Mouse (Mus musculus) midbrain, embryonic 14.5 days (tissue): ENCODE data around the gene Ak9. TPM values are rescaled to one million over a fixed set of nuclear protein-coding genes. Genes with fewer than 3 reads are reported as not detected.
A peak's percentile ranks its signal among the peaks of the same experiment; 100 is the strongest.

Experiments
- ATAC-seq: fragments of 200-750 bp; cut with Nextera tagmentation; 2 replicates; pipeline ENCODE4 v1.8.0; 2017; ENCODE audit warnings: moderate number of reproducible peaks, moderate library complexity; ENCODE audit not compliant: low FRiP score, low TSS enrichment
- DNase-seq: peaks from one replicate; pipeline ENCODE4 v3.0.0-alpha.2; 2015
- H3K27ac ChIP-seq: fragments of 300-500 bp; sonication (generic); replicated peaks from 2 replicates; pipeline ENCODE4 v1.5.1; 2014; ENCODE audit warnings: mild to moderate bottlenecking, low read depth, low read length, moderate library complexity
- H3K27me3 ChIP-seq: fragments of 300-500 bp; sonication (generic); 2 replicates; pipeline ENCODE4 v1.6.1; 2014; ENCODE audit warnings: low read length, control low read depth, mixed read lengths; ENCODE audit not compliant: control insufficient read depth, insufficient read depth
- H3K36me3 ChIP-seq: fragments of 300-500 bp; sonication (generic); 2 replicates; pipeline ENCODE4 v1.6.1; 2014; ENCODE audit warnings: low read length, control low read depth; ENCODE audit not compliant: control insufficient read depth, insufficient read depth
- H3K4me1 ChIP-seq: fragments of 300-500 bp; sonication (generic); 2 replicates; pipeline ENCODE4 v1.6.1; 2014; ENCODE audit warnings: mild to moderate bottlenecking, antibody characterized with exemption, low read length, control low read depth; ENCODE audit not compliant: control insufficient read depth, insufficient read depth
- H3K4me2 ChIP-seq: fragments of 300-500 bp; sonication (generic); 2 replicates; pipeline ENCODE4 v1.6.1; 2014; ENCODE audit warnings: mild to moderate bottlenecking, low read length, moderate library complexity
- H3K4me3 ChIP-seq: fragments of 300-500 bp; sonication (generic); replicated peaks from 2 replicates; pipeline ENCODE4 v1.5.1; 2014; ENCODE audit warnings: low read depth, low read length
- H3K9ac ChIP-seq: fragments of 300-500 bp; sonication (generic); replicated peaks from 2 replicates; pipeline ENCODE4 v1.6.1; 2014; ENCODE audit warnings: mild to moderate bottlenecking, low read length, moderate library complexity
- H3K9me3 ChIP-seq: fragments of 300-500 bp; sonication (generic); 2 replicates; pipeline ENCODE4 v1.6.1; 2016; ENCODE audit warnings: low read length, control low read depth, mixed read lengths; ENCODE audit not compliant: control insufficient read depth
- WGBS: fragments of 180-500 bp; shearing (Covaris S2); extraction: QIAGEN DNeasy Blood & Tissue Kit; methylation state at CpG from one replicate; pipeline ENCODE4 v1.1.7; 2014; 5-methylcytosine and 5-hydroxymethylcytosine counted together
- polyA plus RNA-seq: library from polyadenylated mRNA; unstranded; fragments of >200 nt; fragmentation: Nextera tagmentation; extraction: Ambion mirVana; gene quantifications from 2 replicates; pipeline ENCODE4 v1.2.1, GENCODE M21; 2014

Gene Ak9
- polyA plus RNA-seq, 1 experiment from 2014 or later = 0.08 TPM

DNA sequence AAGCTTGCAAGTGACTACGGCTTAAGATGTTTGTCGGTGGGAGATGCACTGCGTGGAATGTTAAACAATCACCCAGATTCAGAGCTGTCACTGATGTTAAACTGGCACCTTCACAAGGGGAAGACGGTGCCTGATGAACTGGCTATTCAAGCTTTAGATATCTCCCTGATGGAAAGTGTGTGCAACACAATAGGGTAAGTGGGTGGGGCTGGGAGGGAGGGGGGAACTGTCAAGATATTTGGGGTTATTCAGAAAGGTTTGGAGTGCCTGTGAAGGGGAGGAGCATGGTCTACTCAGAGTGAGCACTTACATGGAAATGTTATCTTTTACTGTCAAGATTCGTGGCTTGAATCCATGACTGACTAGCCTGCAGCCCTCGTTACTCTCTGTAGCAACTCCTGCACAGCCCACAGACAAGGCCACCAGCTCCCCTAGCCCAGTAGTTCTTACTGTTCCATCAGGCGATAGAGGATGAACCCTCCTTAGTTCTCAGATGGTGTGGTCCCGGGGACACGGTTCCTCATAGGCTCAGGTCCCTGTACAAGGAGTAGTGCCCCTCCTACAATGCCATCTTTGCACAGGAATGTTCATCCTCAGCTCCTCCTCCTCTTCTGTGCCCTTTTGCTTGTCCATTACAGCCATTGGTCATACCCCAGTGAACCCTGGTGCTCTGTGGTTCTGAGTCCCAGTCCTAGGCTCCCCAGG, 116.9 kb downstream of the Ak9 start:
- WGBS = 78% methylated on average over 9 of the region's 9 CpGs
- no peak overlapping the region for H3K9ac ChIP-seq
- H3K4me3 ChIP-seq = no peak overlapping the region
- no peaks in the 10 kb centered on the region for H3K4me1 ChIP-seq
- DNase-seq (no peak), ATAC-seq (no peak)
- peaks cover 7% of the 10 kb centered on the region; the same call in 1 of the 2 replicates for H3K9me3 ChIP-seq
- no peaks in the 10 kb centered on the region for H3K36me3 ChIP-seq
- H3K27me3 ChIP-seq = no peaks in the 10 kb centered on the region
- no peak overlapping the region for H3K27ac ChIP-seq
- no peak overlapping the region for H3K4me2 ChIP-seq

DNA sequence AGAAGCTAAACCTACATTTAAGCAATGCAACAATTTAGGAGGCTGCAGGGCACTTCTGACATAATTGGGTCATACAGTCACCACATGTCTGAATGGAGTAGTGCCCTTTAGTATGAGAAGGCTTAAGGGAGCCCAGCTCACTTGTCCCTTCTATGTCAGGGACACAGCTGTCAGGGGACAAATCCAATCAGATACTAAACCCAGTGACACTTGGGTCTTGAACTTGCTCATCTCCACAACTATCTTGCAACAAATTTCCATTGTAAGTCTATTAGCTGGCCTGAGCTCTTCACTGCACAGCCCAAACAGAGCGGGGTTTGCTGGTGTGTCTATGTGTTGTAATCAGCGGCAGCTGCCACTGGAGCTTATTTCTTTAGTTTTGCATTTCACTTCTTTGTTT, 119.9 kb downstream of the Ak9 start:
- Histone ChIP-seq H3K9ac (no peak overlapping the region), H3K4me3 (no peak overlapping the region), H3K36me3 (no peaks in the 10 kb centered on the region), H3K27me3 (no peaks in the 10 kb centered on the region), H3K4me2 (no peak overlapping the region), H3K4me1 (no peaks in the 10 kb centered on the region), H3K27ac (no peak overlapping the region), H3K9me3 (no peaks in the 10 kb centered on the region)
- DNase-seq (no peak), ATAC-seq (no peak)
- 84% methylated on average over 2 of the region's 2 CpGs for WGBS

DNA sequence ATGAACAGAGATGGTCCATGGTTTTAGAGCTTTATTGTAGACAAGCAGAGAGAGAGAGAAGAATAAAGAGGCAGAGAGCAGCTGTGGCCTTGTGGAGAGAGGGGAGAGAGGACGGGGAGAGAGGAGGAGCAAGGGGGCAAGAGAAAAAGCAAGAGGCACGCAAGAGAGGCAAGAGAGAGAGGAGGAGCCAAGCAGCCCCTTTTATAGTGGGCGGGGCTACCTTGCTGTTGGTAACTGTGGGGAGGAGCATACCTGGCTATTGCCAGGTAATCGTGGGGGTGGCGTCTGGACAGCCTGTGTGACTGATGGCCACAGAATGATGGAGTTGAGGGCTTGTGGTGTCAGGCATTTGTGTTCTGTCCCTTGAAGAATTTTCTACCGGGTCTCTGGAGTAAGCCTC, 122.6 kb downstream of the Ak9 start:
- H3K4me1 ChIP-seq = no peaks in the 10 kb centered on the region

DNA sequence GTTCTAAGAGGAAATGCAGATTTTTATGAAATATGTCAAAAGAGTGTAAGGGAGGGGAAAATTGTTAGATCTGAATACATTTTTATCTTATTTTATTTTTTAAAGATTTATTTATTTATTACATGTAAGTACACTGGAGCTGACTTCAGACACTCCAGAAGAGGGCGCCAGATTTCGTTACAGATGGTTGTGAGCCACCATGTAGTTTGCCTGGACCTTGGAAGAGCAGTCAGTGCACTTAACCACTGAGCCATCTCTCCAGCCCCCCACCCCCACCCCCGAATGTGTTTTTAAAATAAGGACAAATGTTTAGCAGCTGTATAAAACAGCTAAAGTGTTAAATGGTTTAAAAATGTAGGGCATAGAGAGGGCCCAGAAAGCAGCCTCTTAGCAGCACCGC, 130.8 kb downstream of the Ak9 start:
- no peak overlapping the region for H3K27ac ChIP-seq
- 30% methylated on average over 4 of the region's 4 CpGs for WGBS

More for the DNA sequence above, 122.6 kb downstream of the Ak9 start:
- H3K4me3 ChIP-seq = no peak overlapping the region
- H3K9me3 ChIP-seq = no peaks in the 10 kb centered on the region
- DNase-seq = no peak
- 60% methylated on average over 6 of the region's 6 CpGs for WGBS
- ATAC-seq = no peak
- no peak overlapping the region for H3K4me2 ChIP-seq
- H3K27me3 ChIP-seq = no peaks in the 10 kb centered on the region
- H3K36me3 ChIP-seq = no peaks in the 10 kb centered on the region
- no peak overlapping the region for H3K27ac ChIP-seq
- H3K9ac ChIP-seq = no peak overlapping the region

DNA sequence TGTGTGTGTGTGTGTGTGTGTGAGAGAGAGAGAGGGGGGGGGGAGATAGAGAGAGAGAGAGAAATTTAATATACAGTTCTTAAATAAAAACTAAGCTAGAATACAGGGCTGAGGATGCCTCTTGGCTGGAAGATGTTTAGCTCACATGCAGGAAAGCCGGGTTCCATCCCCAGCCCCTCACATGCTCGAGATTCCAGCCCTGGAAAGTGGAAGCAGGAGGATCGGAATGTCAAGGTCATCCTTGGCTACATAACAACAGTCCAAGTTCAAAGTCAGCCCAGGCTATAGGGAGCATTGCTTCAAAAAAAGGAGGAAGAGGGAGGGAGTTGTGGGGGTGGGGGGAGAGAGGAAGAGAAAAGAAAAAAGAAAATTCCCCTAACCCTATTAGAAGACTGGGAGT, 131.4 kb downstream of the Ak9 start:
- DNase-seq (no peak), ATAC-seq (no peak)
- Histone ChIP-seq H3K4me1 (no peaks in the 10 kb centered on the region), H3K9ac (no peak overlapping the region), H3K27me3 (peaks cover 3% of the 10 kb centered on the region; the same call in 1 of the 2 replicates), H3K36me3 (no peaks in the 10 kb centered on the region), H3K27ac (no peak overlapping the region), H3K4me2 (no peak overlapping the region), H3K9me3 (no peaks in the 10 kb centered on the region), H3K4me3 (no peak overlapping the region)
- WGBS = 48% methylated on average over 3 of the region's 3 CpGs

More for the DNA sequence above, 130.8 kb downstream of the Ak9 start:
- DNase-seq (peak; percentile 72), ATAC-seq (no peak)
- H3K36me3 ChIP-seq = no peaks in the 10 kb centered on the region
- no peak overlapping the region for H3K9ac ChIP-seq
- no peaks in the 10 kb centered on the region for H3K4me1 ChIP-seq
- no peak overlapping the region for H3K4me2 ChIP-seq
- no peak overlapping the region for H3K4me3 ChIP-seq
- peaks cover 3% of the 10 kb centered on the region; the same call in 1 of the 2 replicates for H3K27me3 ChIP-seq
- H3K9me3 ChIP-seq = no peaks in the 10 kb centered on the region

DNA sequence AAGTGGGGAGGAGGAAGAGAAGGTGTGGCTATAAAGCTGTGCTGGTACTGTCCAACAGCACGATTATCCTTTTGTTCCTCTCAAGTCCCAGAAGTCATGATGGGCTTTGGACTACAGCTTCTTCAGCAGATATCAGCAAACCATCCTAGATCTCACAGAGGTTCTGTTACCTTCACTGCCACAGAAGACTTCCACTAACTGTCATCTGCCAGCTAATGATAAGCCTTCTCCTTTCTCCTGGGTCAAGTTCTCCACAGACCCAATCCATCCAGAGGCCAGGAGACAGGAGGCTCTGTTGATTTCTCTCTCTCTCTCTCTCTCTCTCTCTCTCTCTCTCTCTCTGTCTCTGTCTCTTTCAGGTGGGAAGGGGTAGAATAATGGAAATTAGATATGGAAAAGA, 144.4 kb downstream of the Ak9 start:
- Histone ChIP-seq H3K36me3 (0 out of 2 replicates have a peak, but pooled peaks cover 10% of the 10 kb centered on the region), H3K4me2 (no peak overlapping the region), H3K9ac (no peak overlapping the region), H3K4me1 (peaks cover 22% of the 10 kb centered on the region), H3K4me3 (no peak overlapping the region), H3K27ac (no peak overlapping the region), H3K9me3 (no peaks in the 10 kb centered on the region), H3K27me3 (no peaks in the 10 kb centered on the region)
- ATAC-seq (no peak), DNase-seq (no peak)
- 90% methylated on average over 1 of the region's 1 CpGs for WGBS

DNA sequence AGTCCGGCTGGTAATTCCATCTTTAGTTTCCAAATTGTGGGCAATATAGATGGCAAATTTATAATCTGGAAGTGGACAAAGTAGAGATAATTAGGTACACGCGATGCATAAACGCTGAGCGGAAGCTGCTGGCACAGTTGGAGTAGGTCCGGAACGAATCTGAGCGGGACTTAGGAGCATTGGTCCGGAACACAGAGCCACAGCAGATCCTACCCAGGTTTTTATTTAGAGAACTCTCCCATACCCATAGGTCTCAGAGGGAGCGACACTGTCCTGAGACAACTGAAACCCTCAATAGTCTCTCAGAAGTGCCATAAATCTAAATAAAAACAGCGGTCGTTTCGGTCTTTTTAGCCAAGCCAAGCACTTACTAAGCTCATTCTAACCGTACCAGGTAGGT, 145.9 kb downstream of the Ak9 start:
- ATAC-seq = peak; percentile 75
- 7% methylated on average over 14 of the region's 14 CpGs for WGBS
- H3K27ac ChIP-seq = peak overlapping the region; percentile 82
- H3K36me3 ChIP-seq = 0 out of 2 replicates have a peak, but pooled peaks cover 19% of the 10 kb centered on the region
- H3K4me1 ChIP-seq = peaks cover 26% of the 10 kb centered on the region
- no peaks in the 10 kb centered on the region for H3K9me3 ChIP-seq
- peak; percentile 68 for DNase-seq
- H3K4me2 ChIP-seq = peak overlapping the region; percentile 82
- peak overlapping the region; percentile 88 for H3K4me3 ChIP-seq
- H3K9ac ChIP-seq = peak overlapping the region; percentile 80
- H3K27me3 ChIP-seq = no peaks in the 10 kb centered on the region

DNA sequence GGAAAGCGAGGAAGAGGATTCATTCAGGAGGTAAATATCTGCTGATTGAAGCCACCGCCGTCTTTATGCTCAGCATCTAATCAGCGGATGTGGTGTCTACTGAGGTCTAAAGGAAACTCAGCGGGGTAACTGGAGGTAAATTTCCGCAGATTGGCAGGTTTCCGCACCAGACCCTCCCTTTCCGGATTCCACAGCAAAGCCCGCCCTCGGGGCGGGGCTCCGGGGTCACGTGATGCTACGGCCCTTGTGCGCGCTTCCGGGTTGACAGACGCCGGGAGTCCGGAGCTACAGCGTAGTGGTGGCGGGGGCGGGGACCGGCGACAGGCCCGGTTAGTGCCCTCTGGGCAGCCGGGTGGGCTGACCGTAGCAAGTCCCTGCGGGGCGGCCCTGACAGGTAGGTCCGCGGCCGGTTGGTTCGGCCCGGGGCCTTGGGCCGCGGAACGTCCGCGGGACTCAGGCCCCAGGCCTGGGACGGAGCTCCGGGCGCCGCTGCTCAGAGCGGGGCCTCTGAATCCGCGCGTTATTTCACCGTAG, 146.4 kb downstream of the Ak9 start, which contains the start of gene Zbtb24:
TSS of gene Zbtb24 (plus strand) at position 247 of the 534 bp plus-strand sequence.
- Histone ChIP-seq H3K9me3 (no peaks in the 10 kb centered on the region), H3K27me3 (no peaks in the 10 kb centered on the region), H3K4me2 (peak within 1 kb of the TSS; percentile 82), H3K36me3 (peaks cover 24% of the 10 kb centered on the region), H3K4me1 (peaks cover 26% of the 10 kb centered on the region), H3K9ac (peak within 1 kb of the TSS; percentile 80), H3K27ac (peak within 1 kb of the TSS; percentile 82), H3K4me3 (peak within 1 kb of the TSS; percentile 88)
- DNase-seq (peak; percentile 99), ATAC-seq (peak; percentile 95)
- under 1% methylated on average over 49 of the region's 49 CpGs for WGBS
